Mouse (Mus musculus): ENCODE measurements around the gene Myo3b. TPM values are rescaled to one million over a fixed set of nuclear protein-coding genes. Genes with fewer than 3 reads are reported as not detected.

The Myo3b gene
- polyA plus RNA-seq, 1 experiment from 2014 or later: 0.24 TPM

DNA sequence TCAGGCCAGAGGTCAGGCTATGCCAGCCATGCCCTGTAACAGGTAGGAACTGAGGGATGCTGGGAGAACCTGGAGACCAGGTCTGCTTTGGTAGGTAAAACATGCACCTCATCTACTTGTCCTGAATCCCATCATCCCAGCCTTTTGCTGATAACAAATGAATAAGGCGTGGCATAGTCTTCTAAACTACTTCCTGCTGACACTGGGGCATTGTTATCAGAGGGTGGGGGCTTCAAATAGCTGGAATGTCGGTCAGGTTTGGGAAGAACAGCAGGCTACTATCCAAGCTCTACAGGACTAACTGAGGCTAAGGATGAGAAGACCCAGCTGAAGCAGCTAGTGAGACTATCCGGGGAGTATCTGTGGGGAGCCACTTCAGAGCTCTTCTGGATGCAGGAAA, 253.8 kb downstream of the Myo3b start:
- ATAC-seq (ENCODE audit: insufficient read depth): no peak
- H3K4me3 ChIP-seq (ENCODE audit: low read depth, low read length): no peak overlapping the region
- no peaks in the 10 kb centered on the region for H3K9me3 ChIP-seq (ENCODE audit: low read depth, low read length)
- no peak overlapping the region for H3K9ac ChIP-seq
- H3K27me3 ChIP-seq (ENCODE audit: insufficient read depth, low read length): no peaks in the 10 kb centered on the region
- 40% methylated on average over 3 of the region's 3 CpGs for WGBS
- no peak overlapping the region for H3K4me2 ChIP-seq
- H3K4me1 ChIP-seq (ENCODE audit: insufficient read depth): peaks cover 6% of the 10 kb centered on the region; the same call in 1 of the 2 replicates
- no peak for DNase-seq
- no peaks in the 10 kb centered on the region for H3K36me3 ChIP-seq (ENCODE audit: insufficient read depth)
- TF ChIP-seq CTCF (IDR thresholded peaks at IDR 0.05; ENCODE audit: low read depth): no peak
- H3K27ac ChIP-seq (ENCODE audit: low read depth): no peak overlapping the region

DNA sequence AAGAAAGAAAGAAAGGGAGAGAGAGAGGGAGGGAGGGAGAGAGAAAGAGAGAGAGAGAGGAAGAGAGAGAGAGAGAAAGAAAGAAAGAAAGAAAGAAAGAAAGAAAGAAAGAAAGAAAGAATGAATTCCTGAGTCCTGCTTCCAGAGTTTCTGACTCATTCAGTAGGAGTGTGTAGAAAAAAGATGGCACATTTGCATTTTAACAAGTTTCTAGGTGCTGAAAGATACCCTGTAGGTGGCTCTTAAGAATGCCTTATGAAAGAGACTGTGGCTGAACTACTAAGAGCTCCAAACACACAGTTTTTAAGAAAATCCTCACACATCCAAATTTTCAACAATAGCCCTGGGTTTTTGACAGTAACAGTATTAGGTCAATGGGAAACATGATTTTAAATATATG, 264.0 kb downstream of the Myo3b start:
- TF ChIP-seq CTCF (IDR thresholded peaks at IDR 0.05; ENCODE audit: low read depth): no peak
- no peak overlapping the region for H3K4me2 ChIP-seq
- DNase-seq (no peak), ATAC-seq (ENCODE audit: insufficient read depth) (no peak)
- no peaks in the 10 kb centered on the region for H3K27me3 ChIP-seq (ENCODE audit: insufficient read depth, low read length)
- H3K36me3 ChIP-seq (ENCODE audit: insufficient read depth): no peaks in the 10 kb centered on the region
- no peaks in the 10 kb centered on the region; the same call in 1 of the 2 replicates for H3K9me3 ChIP-seq (ENCODE audit: low read depth, low read length)
- no peak overlapping the region for H3K9ac ChIP-seq
- no peaks in the 10 kb centered on the region for H3K4me1 ChIP-seq (ENCODE audit: insufficient read depth)
- no peak overlapping the region for H3K4me3 ChIP-seq (ENCODE audit: low read depth, low read length)
- no peak overlapping the region for H3K27ac ChIP-seq (ENCODE audit: low read depth)

DNA sequence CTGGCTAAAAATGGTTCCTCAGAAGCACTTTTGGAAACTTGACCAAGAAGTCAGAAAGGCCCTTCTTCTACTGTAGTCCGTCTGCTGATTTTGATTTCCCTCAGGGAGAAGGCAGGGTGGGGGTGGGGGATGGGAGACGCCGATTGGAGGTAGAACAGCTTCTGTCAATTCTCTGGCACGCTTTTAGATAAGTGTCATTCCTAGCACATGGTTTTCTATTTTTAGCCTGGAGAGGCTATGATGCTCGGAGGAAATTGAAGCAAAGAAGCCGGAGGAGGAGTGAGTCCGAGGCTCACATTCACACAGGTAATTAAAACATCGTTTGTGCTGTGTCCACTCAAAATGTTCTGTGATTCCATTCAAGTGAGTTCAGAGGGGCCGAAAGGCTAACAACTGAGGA, 276.2 kb downstream of the Myo3b start:
- no peaks in the 10 kb centered on the region for H3K27me3 ChIP-seq (ENCODE audit: insufficient read depth, low read length)
- DNase-seq: no peak
- no peaks in the 10 kb centered on the region for H3K36me3 ChIP-seq (ENCODE audit: insufficient read depth)
- H3K9me3 ChIP-seq (ENCODE audit: low read depth, low read length): no peaks in the 10 kb centered on the region
- 21% methylated on average over 9 of the region's 9 CpGs for WGBS
- no peak overlapping the region for H3K27ac ChIP-seq (ENCODE audit: low read depth)
- TF ChIP-seq CTCF (IDR thresholded peaks at IDR 0.05; ENCODE audit: low read depth): no peak
- no peak for ATAC-seq (ENCODE audit: insufficient read depth)
- no peak overlapping the region for H3K4me3 ChIP-seq (ENCODE audit: low read depth, low read length)
- H3K4me1 ChIP-seq (ENCODE audit: insufficient read depth): no peaks in the 10 kb centered on the region
- H3K9ac ChIP-seq: no peak overlapping the region
- no peak overlapping the region for H3K4me2 ChIP-seq

DNA sequence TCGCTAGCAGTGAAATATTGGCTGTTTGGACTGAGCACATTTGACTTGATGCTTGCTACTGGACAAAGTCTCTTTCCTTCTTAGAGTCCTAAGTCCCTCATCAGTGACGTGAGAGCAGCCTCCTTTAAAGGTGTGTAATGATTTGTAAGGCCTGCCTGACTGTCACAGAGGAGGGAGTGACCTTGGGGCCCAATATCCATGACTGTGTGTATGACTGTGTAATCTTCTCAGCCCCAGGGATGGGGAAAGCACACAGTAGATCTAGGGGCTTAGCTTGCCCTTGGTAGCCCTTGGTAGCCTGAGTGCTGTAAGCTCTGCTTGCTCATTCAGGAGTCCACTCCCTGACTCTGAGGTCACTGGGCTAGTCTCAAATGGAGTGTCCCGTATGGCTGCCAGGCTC, 276.8 kb downstream of the Myo3b start:
- H3K4me1 ChIP-seq (ENCODE audit: insufficient read depth): no peaks in the 10 kb centered on the region
- H3K4me3 ChIP-seq (ENCODE audit: low read depth, low read length): no peak overlapping the region
- H3K4me2 ChIP-seq: no peak overlapping the region
- TF ChIP-seq CTCF (IDR thresholded peaks at IDR 0.05; ENCODE audit: low read depth): no peak
- no peaks in the 10 kb centered on the region for H3K36me3 ChIP-seq (ENCODE audit: insufficient read depth)
- H3K27me3 ChIP-seq (ENCODE audit: insufficient read depth, low read length): no peaks in the 10 kb centered on the region
- 60% methylated on average over 3 of the region's 3 CpGs for WGBS
- H3K9ac ChIP-seq: no peak overlapping the region
- no peak overlapping the region for H3K27ac ChIP-seq (ENCODE audit: low read depth)
- H3K9me3 ChIP-seq (ENCODE audit: low read depth, low read length): no peaks in the 10 kb centered on the region
- ATAC-seq (ENCODE audit: insufficient read depth): no peak
- no peak for DNase-seq

DNA sequence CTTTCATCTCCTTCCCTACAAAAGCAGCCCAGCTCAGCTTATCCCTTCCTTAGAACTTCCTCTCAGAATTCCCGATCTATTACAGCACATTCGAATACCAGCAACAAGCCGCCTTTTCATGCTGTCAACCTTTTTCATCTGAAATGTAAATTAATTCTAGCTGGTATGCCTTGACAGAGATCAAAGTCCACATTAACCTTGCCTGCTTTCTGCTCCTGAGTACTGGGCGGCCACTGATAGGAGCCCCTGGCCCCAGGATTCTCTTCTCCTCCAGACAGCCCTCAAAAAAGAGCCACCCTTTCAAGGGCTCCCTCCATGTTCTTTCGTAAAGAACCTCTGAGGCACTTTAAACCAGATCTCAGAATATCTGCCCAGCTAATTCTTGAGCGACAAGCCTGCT, 278.9 kb downstream of the Myo3b start:
- no peaks in the 10 kb centered on the region for H3K9me3 ChIP-seq (ENCODE audit: low read depth, low read length)

DNA sequence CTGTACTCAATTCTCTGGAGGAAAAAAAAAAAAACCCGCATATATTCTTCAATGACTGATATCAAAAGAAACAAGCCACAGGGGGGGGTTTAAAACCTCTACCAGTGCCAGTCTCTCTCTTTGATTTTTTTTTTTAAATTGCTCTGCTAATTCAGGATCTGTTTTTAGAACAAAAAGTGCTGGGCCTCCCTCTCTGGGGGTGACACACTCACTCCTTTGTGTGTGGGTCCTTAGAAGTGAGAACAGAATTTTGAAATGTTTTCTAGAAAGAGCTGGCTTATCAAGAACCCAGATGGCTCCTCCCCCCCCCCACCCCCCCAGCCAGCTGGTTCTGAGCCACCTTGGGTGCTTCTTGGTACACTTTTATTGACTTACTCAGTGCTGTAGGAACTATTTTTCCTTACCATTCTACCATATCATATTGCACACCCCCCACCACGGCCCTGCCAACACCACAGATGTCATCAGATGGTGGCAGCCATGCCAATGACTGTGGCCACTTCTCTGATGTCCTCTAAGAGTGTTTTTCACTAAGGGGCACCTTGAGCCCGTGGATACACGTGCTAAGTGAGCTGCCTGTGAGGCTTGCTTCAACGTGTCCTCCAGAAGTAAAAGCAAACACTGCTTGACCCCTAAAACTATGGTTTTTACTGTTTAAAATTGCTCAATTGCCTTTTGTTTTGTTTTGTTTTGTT, 280.1 kb downstream of the Myo3b start:
- no peak overlapping the region for H3K9ac ChIP-seq
- H3K27me3 ChIP-seq (ENCODE audit: insufficient read depth, low read length): no peaks in the 10 kb centered on the region
- no peaks in the 10 kb centered on the region for H3K4me1 ChIP-seq (ENCODE audit: insufficient read depth)
- no peaks in the 10 kb centered on the region for H3K9me3 ChIP-seq (ENCODE audit: low read depth, low read length)
- H3K4me3 ChIP-seq (ENCODE audit: low read depth, low read length): no peak overlapping the region
- no peak overlapping the region for H3K27ac ChIP-seq (ENCODE audit: low read depth)
- no peaks in the 10 kb centered on the region for H3K36me3 ChIP-seq (ENCODE audit: insufficient read depth)
- no peak overlapping the region for H3K4me2 ChIP-seq
- WGBS: 35% methylated on average over 5 of the region's 5 CpGs
- TF ChIP-seq CTCF (IDR thresholded peaks at IDR 0.05; ENCODE audit: low read depth): no peak
- DNase-seq: no peak
- no peak for ATAC-seq (ENCODE audit: insufficient read depth)

More for the DNA sequence above, 278.9 kb downstream of the Myo3b start:
- no peak overlapping the region for H3K9ac ChIP-seq
- DNase-seq (no peak), ATAC-seq (ENCODE audit: insufficient read depth) (no peak)
- no peak overlapping the region for H3K4me2 ChIP-seq
- no peak for TF ChIP-seq CTCF (IDR thresholded peaks at IDR 0.05; ENCODE audit: low read depth)
- no peaks in the 10 kb centered on the region for H3K27me3 ChIP-seq (ENCODE audit: insufficient read depth, low read length)
- no peaks in the 10 kb centered on the region for H3K4me1 ChIP-seq (ENCODE audit: insufficient read depth)
- H3K36me3 ChIP-seq (ENCODE audit: insufficient read depth): no peaks in the 10 kb centered on the region
- WGBS: 18% methylated on average over 6 of the region's 6 CpGs
- H3K4me3 ChIP-seq (ENCODE audit: low read depth, low read length): no peak overlapping the region
- H3K27ac ChIP-seq (ENCODE audit: low read depth): no peak overlapping the region

DNA sequence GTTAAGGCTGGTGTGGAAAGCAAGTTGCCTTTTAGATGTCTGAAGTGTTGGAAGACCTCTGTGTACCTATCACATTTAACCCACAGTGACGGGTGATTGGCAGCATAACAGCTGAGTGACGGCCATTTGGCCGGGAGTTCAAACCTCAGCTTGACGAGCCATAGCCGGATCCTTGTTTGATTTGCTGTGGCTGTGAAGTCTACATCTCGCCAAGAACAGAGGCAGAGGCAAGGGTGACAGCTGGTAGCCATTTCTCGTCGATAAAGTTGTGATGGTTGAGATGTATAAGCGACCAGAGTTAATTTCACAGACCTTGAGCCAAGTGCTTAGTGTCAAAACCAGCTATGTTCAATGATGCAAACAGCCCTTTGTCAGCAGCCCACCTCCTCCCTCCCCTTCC, 283.8 kb downstream of the Myo3b start:
- Histone ChIP-seq H3K4me1 (ENCODE audit: insufficient read depth) (no peaks in the 10 kb centered on the region), H3K27me3 (ENCODE audit: insufficient read depth, low read length) (no peaks in the 10 kb centered on the region), H3K36me3 (ENCODE audit: insufficient read depth) (no peaks in the 10 kb centered on the region), H3K4me3 (ENCODE audit: low read depth, low read length) (no peak overlapping the region), H3K9ac (no peak overlapping the region), H3K4me2 (no peak overlapping the region), H3K9me3 (ENCODE audit: low read depth, low read length) (no peaks in the 10 kb centered on the region), H3K27ac (ENCODE audit: low read depth) (no peak overlapping the region)
- peak; percentile 24 for DNase-seq
- WGBS: 48% methylated on average over 9 of the region's 9 CpGs
- peak; percentile 48; the same call in 1 of the 2 replicates for ATAC-seq (ENCODE audit: insufficient read depth)
- TF ChIP-seq CTCF (IDR thresholded peaks at IDR 0.05; ENCODE audit: low read depth): no peak

Measured in lung, embryonic 14.5 days (tissue).